Mouse (Mus musculus): Measurements from ENCODE around the gene Srprb.

DNA sequence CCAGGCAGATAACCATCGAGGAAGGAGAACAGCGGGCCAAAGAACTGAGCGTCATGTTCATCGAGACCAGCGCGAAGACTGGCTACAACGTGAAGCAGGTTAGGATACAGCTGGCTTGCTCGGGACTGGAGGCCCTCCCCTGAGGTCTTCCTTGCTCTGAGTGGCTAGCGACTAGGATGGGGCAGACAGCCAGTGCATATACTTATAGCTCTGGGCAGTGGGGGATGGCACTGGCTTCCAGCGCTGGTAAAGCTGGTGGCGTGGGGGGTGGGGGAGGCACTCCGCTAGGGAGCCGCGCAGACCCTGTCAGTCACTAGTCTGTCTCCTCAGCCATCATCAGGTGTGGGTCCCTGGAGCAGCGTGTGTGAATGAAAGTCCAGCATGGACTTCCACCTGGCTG lies 38.1 kb downstream of the Srprb start:
- TF ChIP-seq POLR2A (IDR thresholded peaks at IDR 0.05; ENCODE audit: insufficient read depth, low read depth, low read length) (no peak), CTCF (IDR thresholded peaks at IDR 0.05; ENCODE audit: insufficient read depth, low read depth, low read length) (no peak)
